Mouse (Mus musculus): ENCODE results near the gene Fkbp1b. TPM values are rescaled to one million over a fixed set of nuclear protein-coding genes. Genes with fewer than 3 reads are reported as not detected.
"Not testable (repeated sequence)": the region's sequence is repeated elsewhere in the genome, so short reads cannot be mapped to it uniquely, and the experiment has no call there.

Gene Fkbp1b
- polyA plus RNA-seq, 1 experiment from 2014 or later = 7.9 TPM

- no peak overlapping the region for H3K4me2 ChIP-seq
- no peak overlapping the region for H3K4me3 ChIP-seq (ENCODE audit: low read depth, low read length)
- no peaks in the 10 kb centered on the region for H3K4me1 ChIP-seq (ENCODE audit: control insufficient read depth, insufficient read depth, low read length)
- no peak overlapping the region for H3K9ac ChIP-seq (ENCODE audit: low read depth, low read length)
- WGBS (ENCODE audit: insufficient replicate concordance) = 74% methylated on average over 4 of the region's 4 CpGs
- ATAC-seq (replicated peaks; ENCODE audit: insufficient number of reproducible peaks, low FRiP score, low TSS enrichment) = no peak
- H3K27me3 ChIP-seq (ENCODE audit: control insufficient read depth, insufficient read depth, low read length) = no peaks in the 10 kb centered on the region
- no peaks in the 10 kb centered on the region for H3K36me3 ChIP-seq (ENCODE audit: control insufficient read depth, insufficient read depth, low read length)
- H3K9me3 ChIP-seq (replicated peaks; ENCODE audit: control insufficient read depth, low read length) = no peaks in the 10 kb centered on the region
- no peak overlapping the region for H3K27ac ChIP-seq (ENCODE audit: low read depth, low read length)
Measured at GRCm38 (mm10) chr12:4811036-4811435, 30.4 kb downstream of the Fkbp1b start.

GRCm38 (mm10) chr12:4797471-4797870 is 43.9 kb downstream of the Fkbp1b start:
- not testable (repeated sequence) for H3K27me3 ChIP-seq (ENCODE audit: control insufficient read depth, insufficient read depth, low read length); H3K4me3 ChIP-seq (ENCODE audit: low read depth, low read length); H3K4me2 ChIP-seq; H3K9ac ChIP-seq (ENCODE audit: low read depth, low read length); H3K4me1 ChIP-seq (ENCODE audit: control insufficient read depth, insufficient read depth, low read length); H3K27ac ChIP-seq (ENCODE audit: low read depth, low read length); H3K36me3 ChIP-seq (ENCODE audit: control insufficient read depth, insufficient read depth, low read length); H3K9me3 ChIP-seq (replicated peaks; ENCODE audit: control insufficient read depth, low read length); ATAC-seq (replicated peaks; ENCODE audit: insufficient number of reproducible peaks, low FRiP score, low TSS enrichment)
- 76% methylated on average over 6 of the region's 6 CpGs for WGBS (ENCODE audit: insufficient replicate concordance)

- WGBS (ENCODE audit: insufficient replicate concordance) = 83% methylated on average over 1 of the region's 1 CpGs
- Histone ChIP-seq H3K4me1 (ENCODE audit: control insufficient read depth, insufficient read depth, low read length) (no peaks in the 10 kb centered on the region), H3K27me3 (ENCODE audit: control insufficient read depth, insufficient read depth, low read length) (no peaks in the 10 kb centered on the region), H3K9ac (ENCODE audit: low read depth, low read length) (no peak overlapping the region), H3K27ac (ENCODE audit: low read depth, low read length) (no peak overlapping the region), H3K36me3 (ENCODE audit: control insufficient read depth, insufficient read depth, low read length) (no peaks in the 10 kb centered on the region), H3K4me3 (ENCODE audit: low read depth, low read length) (no peak overlapping the region), H3K4me2 (no peak overlapping the region), H3K9me3 (replicated peaks; ENCODE audit: control insufficient read depth, low read length) (no peaks in the 10 kb centered on the region)
- no peak for ATAC-seq (replicated peaks; ENCODE audit: insufficient number of reproducible peaks, low FRiP score, low TSS enrichment)
Measured at GRCm38 (mm10) chr12:4793718-4794117, 47.7 kb downstream of the Fkbp1b start.

- H3K4me3 ChIP-seq (ENCODE audit: low read depth, low read length); H3K36me3 ChIP-seq (ENCODE audit: control insufficient read depth, insufficient read depth, low read length); H3K4me2 ChIP-seq; H3K27me3 ChIP-seq (ENCODE audit: control insufficient read depth, insufficient read depth, low read length); H3K9ac ChIP-seq (ENCODE audit: low read depth, low read length); H3K9me3 ChIP-seq (replicated peaks; ENCODE audit: control insufficient read depth, low read length); ATAC-seq (replicated peaks; ENCODE audit: insufficient number of reproducible peaks, low FRiP score, low TSS enrichment); H3K4me1 ChIP-seq (ENCODE audit: control insufficient read depth, insufficient read depth, low read length); H3K27ac ChIP-seq (ENCODE audit: low read depth, low read length): not testable (repeated sequence)
- 92% methylated on average over 25 of the region's 25 CpGs for WGBS (ENCODE audit: insufficient replicate concordance)
Measured at GRCm38 (mm10) chr12:4788128-4788527, 53.3 kb downstream of the Fkbp1b start.

- no peak overlapping the region for H3K9ac ChIP-seq (ENCODE audit: low read depth, low read length)
- no peaks in the 10 kb centered on the region for H3K9me3 ChIP-seq (replicated peaks; ENCODE audit: control insufficient read depth, low read length)
- no peaks in the 10 kb centered on the region for H3K36me3 ChIP-seq (ENCODE audit: control insufficient read depth, insufficient read depth, low read length)
- no peaks in the 10 kb centered on the region for H3K27me3 ChIP-seq (ENCODE audit: control insufficient read depth, insufficient read depth, low read length)
- no peak overlapping the region for H3K27ac ChIP-seq (ENCODE audit: low read depth, low read length)
- no peak for ATAC-seq (replicated peaks; ENCODE audit: insufficient number of reproducible peaks, low FRiP score, low TSS enrichment)
- H3K4me3 ChIP-seq (ENCODE audit: low read depth, low read length) = no peak overlapping the region
- WGBS (ENCODE audit: insufficient replicate concordance) = 71% methylated on average over 2 of the region's 2 CpGs
- H3K4me2 ChIP-seq = no peak overlapping the region
- no peaks in the 10 kb centered on the region for H3K4me1 ChIP-seq (ENCODE audit: control insufficient read depth, insufficient read depth, low read length)
Measured at GRCm38 (mm10) chr12:4784466-4784865, 56.9 kb downstream of the Fkbp1b start.

GRCm38 (mm10) chr12:4783598-4783997 is 57.8 kb downstream of the Fkbp1b start:
- no peaks in the 10 kb centered on the region for H3K36me3 ChIP-seq (ENCODE audit: control insufficient read depth, insufficient read depth, low read length)
- H3K4me3 ChIP-seq (ENCODE audit: low read depth, low read length) = no peak overlapping the region
- no peaks in the 10 kb centered on the region for H3K27me3 ChIP-seq (ENCODE audit: control insufficient read depth, insufficient read depth, low read length)
- H3K4me1 ChIP-seq (ENCODE audit: control insufficient read depth, insufficient read depth, low read length) = no peaks in the 10 kb centered on the region
- no peaks in the 10 kb centered on the region for H3K9me3 ChIP-seq (replicated peaks; ENCODE audit: control insufficient read depth, low read length)
- H3K9ac ChIP-seq (ENCODE audit: low read depth, low read length) = no peak overlapping the region
- H3K27ac ChIP-seq (ENCODE audit: low read depth, low read length) = no peak overlapping the region
- 58% methylated on average over 5 of the region's 5 CpGs for WGBS (ENCODE audit: insufficient replicate concordance)
- no peak for ATAC-seq (replicated peaks; ENCODE audit: insufficient number of reproducible peaks, low FRiP score, low TSS enrichment)
- no peak overlapping the region for H3K4me2 ChIP-seq

Other genes with a start within 250 kb of the Fkbp1b start
- gene Itsn2, start 249.0 kb downstream of the Fkbp1b start, polyA plus RNA-seq (2014; fragmentation: Nextera tagmentation; extraction: Ambion mirVana) = 33.3 and 41.2 TPM in 2 replicates
- not detected in 2 replicates for gene Gm3625, start 248.7 kb downstream of the Fkbp1b start, polyA plus RNA-seq (2014; fragmentation: Nextera tagmentation; extraction: Ambion mirVana)
- 0.26 and 0.28 TPM in 2 replicates for gene Fam228a, start 103.2 kb downstream of the Fkbp1b start, polyA plus RNA-seq (2014; fragmentation: Nextera tagmentation; extraction: Ambion mirVana)
- 2.9 and 3.3 TPM in 2 replicates for gene Pfn4, start 72.6 kb downstream of the Fkbp1b start, polyA plus RNA-seq (2014; fragmentation: Nextera tagmentation; extraction: Ambion mirVana)
- 1.1 and 2.6 TPM in 2 replicates for gene Fam228b, start 72.3 kb downstream of the Fkbp1b start, polyA plus RNA-seq (2014; fragmentation: Nextera tagmentation; extraction: Ambion mirVana)
- 175 and 184 TPM in 2 replicates for gene Sf3b6, start 24.0 kb downstream of the Fkbp1b start, polyA plus RNA-seq (2014; fragmentation: Nextera tagmentation; extraction: Ambion mirVana)
- gene Wdcp, start 1.7 kb upstream of the Fkbp1b start, polyA plus RNA-seq (2014; fragmentation: Nextera tagmentation; extraction: Ambion mirVana) = 14.3 and 17.1 TPM in 2 replicates
- 12.7 and 14.8 TPM in 2 replicates for gene Mfsd2b, start 32.8 kb upstream of the Fkbp1b start, polyA plus RNA-seq (2014; fragmentation: Nextera tagmentation; extraction: Ambion mirVana)
- gene Ubxn2a, start 66.1 kb upstream of the Fkbp1b start, polyA plus RNA-seq (2014; fragmentation: Nextera tagmentation; extraction: Ambion mirVana) = 30.6 TPM in 2 replicates
- gene Atad2b, start 75.8 kb upstream of the Fkbp1b start, polyA plus RNA-seq (2014; fragmentation: Nextera tagmentation; extraction: Ambion mirVana) = 11.1 and 12.8 TPM in 2 replicates